Mouse (Mus musculus): ENCODE results near the gene Drd1. TPM values are rescaled to one million over a fixed set of nuclear protein-coding genes. Genes with fewer than 3 reads are reported as not detected.

The Drd1 gene
- polyA plus RNA-seq (2015; fragmentation: Nextera tagmentation; extraction: Ambion mirVana): 1.3 and 2.0 TPM in 2 replicates

DNA sequence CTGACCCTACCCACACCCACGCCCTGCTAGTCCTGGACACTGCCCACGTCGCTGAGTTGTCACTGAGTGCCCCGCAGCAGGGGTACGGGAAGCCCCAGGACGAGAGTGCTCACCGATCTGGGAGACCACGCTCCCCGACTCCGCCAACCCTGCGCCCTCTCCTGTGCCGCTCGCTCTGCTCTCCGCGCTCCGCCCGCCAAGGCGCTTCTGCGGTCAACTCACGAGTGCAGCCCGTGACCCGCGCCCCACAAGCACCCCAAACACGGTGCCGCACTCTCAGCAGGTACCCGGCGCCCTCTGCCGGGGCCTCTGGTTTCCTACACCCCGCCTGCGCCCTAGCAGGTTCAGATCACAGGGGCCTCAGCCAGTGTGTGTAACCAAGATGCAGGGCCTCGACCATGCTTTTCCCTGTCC is at the start of gene Drd1:
Gene Drd1, minus strand, starts transcription at position 258 of the 414 bp plus-strand sequence.
- H3K4me1 ChIP-seq: peaks cover 10% of the 10 kb centered on the region
- peak within 1 kb of the TSS; percentile 54 for H3K4me3 ChIP-seq (replicated peaks)
- no peak within 1 kb of the TSS for H3K27ac ChIP-seq (replicated peaks)
- no peaks in the 10 kb centered on the region for H3K36me3 ChIP-seq
- ATAC-seq (ENCODE audit: low FRiP score): peak; percentile 86
- H3K9ac ChIP-seq (replicated peaks): peak within 1 kb of the TSS; percentile 45
- under 1% methylated on average over 30 of the region's 31 CpGs for WGBS
- peaks cover 32% of the 10 kb centered on the region for H3K27me3 ChIP-seq (replicated peaks)
- H3K4me2 ChIP-seq: peak within 1 kb of the TSS; percentile 100
- no peaks in the 10 kb centered on the region for H3K9me3 ChIP-seq (replicated peaks)

DNA sequence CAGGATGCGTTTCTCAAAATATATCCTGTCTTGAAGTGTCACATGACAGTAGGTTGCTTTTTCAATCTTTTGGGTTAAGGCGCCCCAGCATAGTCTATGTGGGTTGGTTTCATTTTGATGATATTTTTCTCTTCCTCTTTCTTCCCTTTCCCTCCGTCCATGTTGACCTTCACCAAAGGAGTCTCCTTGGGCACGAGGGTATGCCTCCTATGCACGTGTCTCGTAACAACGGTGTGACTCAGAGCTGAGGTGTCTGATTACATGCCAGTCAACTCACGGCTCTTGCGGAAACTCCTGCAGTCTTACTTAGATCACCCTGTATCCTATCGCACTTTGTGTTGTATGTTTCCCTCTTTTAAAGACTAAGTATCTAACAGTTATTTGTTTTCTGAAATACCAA is 48.4 kb upstream of the Drd1 start:
- H3K9me3 ChIP-seq (replicated peaks): no peaks in the 10 kb centered on the region
- no peaks in the 10 kb centered on the region for H3K4me1 ChIP-seq
- H3K4me3 ChIP-seq (replicated peaks): no peak overlapping the region
- no peak for ATAC-seq (ENCODE audit: low FRiP score)
- H3K9ac ChIP-seq (replicated peaks): no peak overlapping the region
- 91% methylated on average over 10 of the region's 10 CpGs for WGBS
- no peak overlapping the region for H3K27ac ChIP-seq (replicated peaks)
- H3K4me2 ChIP-seq: no peak overlapping the region
- H3K27me3 ChIP-seq (replicated peaks): no peaks in the 10 kb centered on the region
- H3K36me3 ChIP-seq: peaks cover 30% of the 10 kb centered on the region

DNA sequence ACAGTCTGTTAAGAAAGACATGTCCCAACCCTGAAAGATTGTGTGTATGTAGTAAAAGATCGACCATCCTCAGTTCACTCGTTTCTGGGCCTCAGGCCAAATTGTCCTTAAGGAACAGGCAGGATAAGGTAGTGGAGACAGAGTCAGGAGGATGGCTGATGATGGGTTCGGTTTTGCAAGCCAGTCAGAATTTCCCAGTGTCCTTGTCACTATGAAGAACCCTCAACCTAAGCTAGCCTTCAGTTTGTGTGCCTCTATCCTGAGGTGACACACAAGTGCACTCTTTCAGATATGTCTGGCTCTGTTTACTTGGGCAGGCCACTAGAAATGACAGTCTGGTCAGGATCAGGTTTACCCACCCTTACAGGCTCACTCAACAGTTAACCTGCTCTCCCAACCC is 47.8 kb upstream of the Drd1 start:
- Histone ChIP-seq H3K4me2 (no peak overlapping the region), H3K36me3 (peaks cover 33% of the 10 kb centered on the region), H3K9ac (replicated peaks) (no peak overlapping the region), H3K4me3 (replicated peaks) (no peak overlapping the region), H3K27ac (replicated peaks) (no peak overlapping the region), H3K27me3 (replicated peaks) (no peaks in the 10 kb centered on the region), H3K4me1 (no peaks in the 10 kb centered on the region), H3K9me3 (replicated peaks) (no peaks in the 10 kb centered on the region)
- WGBS: 91% methylated on average over 3 of the region's 3 CpGs
- ATAC-seq (ENCODE audit: low FRiP score): no peak

DNA sequence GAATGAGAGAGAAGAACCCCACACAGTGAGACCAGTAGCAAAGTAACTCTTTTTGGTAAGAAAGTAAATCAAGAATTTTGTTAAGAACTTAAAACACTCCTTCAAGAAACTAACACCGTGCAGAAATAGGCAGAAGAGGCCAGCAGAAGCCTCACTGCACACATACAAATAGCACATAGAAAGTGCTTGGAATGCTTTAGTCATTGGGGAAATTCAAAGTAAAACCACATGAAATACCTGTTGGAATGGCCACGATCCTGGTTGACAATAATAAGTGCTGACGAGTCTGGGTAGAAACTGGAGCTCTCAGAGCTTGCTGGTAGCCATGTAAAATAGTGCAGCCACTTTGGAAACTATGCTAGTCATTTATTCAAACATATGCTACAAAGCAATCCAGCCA is 46.6 kb upstream of the Drd1 start:
- no peak overlapping the region for H3K4me2 ChIP-seq
- H3K4me1 ChIP-seq: no peaks in the 10 kb centered on the region
- H3K27ac ChIP-seq (replicated peaks): no peak overlapping the region
- no peaks in the 10 kb centered on the region for H3K27me3 ChIP-seq (replicated peaks)
- peaks cover 38% of the 10 kb centered on the region for H3K36me3 ChIP-seq
- H3K9ac ChIP-seq (replicated peaks): no peak overlapping the region
- 95% methylated on average over 3 of the region's 3 CpGs for WGBS
- no peak for ATAC-seq (ENCODE audit: low FRiP score)
- no peaks in the 10 kb centered on the region for H3K9me3 ChIP-seq (replicated peaks)
- H3K4me3 ChIP-seq (replicated peaks): no peak overlapping the region

DNA sequence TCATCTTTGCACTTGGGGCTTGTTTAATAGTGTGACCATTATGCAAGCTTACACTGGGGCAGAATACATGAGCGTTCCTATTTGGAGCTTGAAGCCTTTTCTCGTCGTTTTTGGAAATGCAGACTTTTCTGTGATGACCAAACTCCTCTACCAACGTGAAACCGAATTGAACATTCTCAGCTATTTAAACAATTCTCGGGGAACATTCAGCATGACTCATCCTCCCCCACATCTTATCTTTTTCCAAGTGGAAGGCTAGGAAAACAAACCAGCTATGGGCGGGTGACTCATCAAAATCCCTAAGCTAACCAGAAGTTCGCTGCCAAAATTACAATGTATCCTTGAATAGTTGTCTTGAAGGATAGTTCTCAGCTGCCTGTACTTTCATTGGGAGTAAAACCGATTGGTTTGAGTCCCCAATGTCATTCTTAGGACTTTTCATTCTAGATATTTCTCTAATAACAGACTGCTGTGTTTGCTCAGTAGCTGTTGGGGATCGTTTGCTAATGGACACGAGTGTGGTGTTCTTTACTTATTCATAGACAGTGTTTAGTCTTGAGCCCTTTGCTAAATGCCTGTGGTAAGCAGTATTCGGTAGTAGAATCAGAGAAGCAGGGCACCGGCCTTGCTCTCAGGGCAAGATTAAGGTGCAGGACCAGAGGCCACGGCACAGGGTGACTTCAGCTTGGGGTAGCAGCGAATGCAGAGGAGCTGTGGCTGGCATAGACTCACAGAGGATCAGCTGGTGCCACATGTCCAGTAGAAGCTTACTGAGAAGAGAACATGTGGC is 45.7 kb upstream of the Drd1 start:
- 91% methylated on average over 15 of the region's 15 CpGs for WGBS
- peaks cover 33% of the 10 kb centered on the region for H3K36me3 ChIP-seq
- no peak overlapping the region for H3K27ac ChIP-seq (replicated peaks)
- no peaks in the 10 kb centered on the region for H3K9me3 ChIP-seq (replicated peaks)
- no peak overlapping the region for H3K4me2 ChIP-seq
- H3K4me1 ChIP-seq: no peaks in the 10 kb centered on the region
- H3K9ac ChIP-seq (replicated peaks): no peak overlapping the region
- H3K27me3 ChIP-seq (replicated peaks): no peaks in the 10 kb centered on the region
- no peak for ATAC-seq (ENCODE audit: low FRiP score)
- H3K4me3 ChIP-seq (replicated peaks): no peak overlapping the region

DNA sequence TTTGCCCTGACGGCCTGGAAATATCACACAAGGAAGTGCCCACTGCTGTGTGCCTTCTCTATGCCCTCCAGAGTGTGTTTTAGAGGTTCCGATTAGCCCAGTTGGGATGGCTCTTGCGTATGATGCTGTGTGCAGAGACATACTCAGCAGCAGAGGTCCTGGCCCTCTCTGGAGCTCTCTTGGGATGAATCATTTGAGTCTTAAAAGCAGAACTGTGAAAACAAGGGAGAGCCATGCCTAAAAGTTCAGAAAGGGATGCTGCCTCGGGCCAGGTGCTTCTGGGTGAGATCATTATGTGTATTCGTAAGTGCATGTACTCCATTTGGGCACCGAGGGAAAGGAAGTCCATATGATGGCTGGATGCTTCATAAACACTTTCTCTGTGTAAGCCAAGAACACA is 42.3 kb upstream of the Drd1 start:
- H3K36me3 ChIP-seq: peaks cover 49% of the 10 kb centered on the region
- H3K27ac ChIP-seq (replicated peaks): no peak overlapping the region
- WGBS: 88% methylated on average over 6 of the region's 6 CpGs
- H3K4me3 ChIP-seq (replicated peaks): no peak overlapping the region
- no peak overlapping the region for H3K4me2 ChIP-seq
- H3K4me1 ChIP-seq: 0 out of 2 replicates have a peak, but pooled peaks cover 7% of the 10 kb centered on the region
- no peaks in the 10 kb centered on the region for H3K9me3 ChIP-seq (replicated peaks)
- no peak for ATAC-seq (ENCODE audit: low FRiP score)
- H3K9ac ChIP-seq (replicated peaks): no peak overlapping the region
- H3K27me3 ChIP-seq (replicated peaks): no peaks in the 10 kb centered on the region

DNA sequence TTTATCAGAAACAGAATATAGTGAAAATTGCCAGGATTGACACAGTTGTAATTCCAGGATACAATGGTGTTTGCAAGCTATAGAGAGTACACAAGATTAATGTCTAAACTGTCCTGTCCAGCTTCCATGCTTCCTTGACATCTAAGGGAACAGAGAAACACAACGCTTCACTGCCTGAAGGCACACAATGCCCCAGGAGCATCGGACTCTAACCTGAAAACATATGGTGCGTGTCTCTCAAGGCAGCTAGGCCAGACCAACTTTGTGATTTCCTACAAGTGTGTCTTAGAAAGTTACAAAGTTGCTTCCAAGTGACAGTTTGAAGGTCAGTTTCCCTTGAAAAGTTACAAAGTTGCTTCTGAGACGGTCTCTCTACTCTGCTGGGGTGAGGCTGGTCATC is 41.7 kb upstream of the Drd1 start:
- Histone ChIP-seq H3K27me3 (replicated peaks) (no peaks in the 10 kb centered on the region), H3K9ac (replicated peaks) (no peak overlapping the region), H3K9me3 (replicated peaks) (no peaks in the 10 kb centered on the region), H3K4me3 (replicated peaks) (no peak overlapping the region), H3K36me3 (peaks cover 55% of the 10 kb centered on the region), H3K27ac (replicated peaks) (no peak overlapping the region), H3K4me1 (0 out of 2 replicates have a peak, but pooled peaks cover 7% of the 10 kb centered on the region), H3K4me2 (no peak overlapping the region)
- WGBS: 94% methylated on average over 4 of the region's 4 CpGs
- no peak for ATAC-seq (ENCODE audit: low FRiP score)

DNA sequence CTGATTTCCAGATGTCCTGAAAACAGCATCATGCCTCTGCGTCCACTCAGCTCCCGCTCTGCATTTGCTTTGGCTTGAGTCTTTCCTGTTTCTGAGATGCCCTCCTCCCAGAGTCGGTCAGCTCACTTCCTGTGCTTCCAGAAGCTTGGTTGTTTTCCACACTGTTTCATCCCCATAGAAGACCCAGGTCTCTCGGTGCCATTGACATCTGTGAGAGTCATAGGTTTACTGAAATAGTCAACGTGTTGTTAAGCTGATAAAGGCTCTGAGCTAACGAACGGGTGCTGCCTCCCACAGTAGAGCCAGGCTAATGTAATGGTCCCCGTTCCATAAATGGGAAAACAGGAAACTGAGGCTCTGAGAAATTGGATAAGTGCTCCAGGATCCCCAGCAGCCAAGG is 40.2 kb upstream of the Drd1 start:
- peaks cover 65% of the 10 kb centered on the region for H3K36me3 ChIP-seq
- WGBS: 91% methylated on average over 8 of the region's 8 CpGs
- no peaks in the 10 kb centered on the region for H3K27me3 ChIP-seq (replicated peaks)
- H3K4me3 ChIP-seq (replicated peaks): no peak overlapping the region
- no peak overlapping the region for H3K9ac ChIP-seq (replicated peaks)
- no peak for ATAC-seq (ENCODE audit: low FRiP score)
- H3K27ac ChIP-seq (replicated peaks): no peak overlapping the region
- H3K4me1 ChIP-seq: 0 out of 2 replicates have a peak, but pooled peaks cover 7% of the 10 kb centered on the region
- H3K9me3 ChIP-seq (replicated peaks): no peaks in the 10 kb centered on the region
- no peak overlapping the region for H3K4me2 ChIP-seq

DNA sequence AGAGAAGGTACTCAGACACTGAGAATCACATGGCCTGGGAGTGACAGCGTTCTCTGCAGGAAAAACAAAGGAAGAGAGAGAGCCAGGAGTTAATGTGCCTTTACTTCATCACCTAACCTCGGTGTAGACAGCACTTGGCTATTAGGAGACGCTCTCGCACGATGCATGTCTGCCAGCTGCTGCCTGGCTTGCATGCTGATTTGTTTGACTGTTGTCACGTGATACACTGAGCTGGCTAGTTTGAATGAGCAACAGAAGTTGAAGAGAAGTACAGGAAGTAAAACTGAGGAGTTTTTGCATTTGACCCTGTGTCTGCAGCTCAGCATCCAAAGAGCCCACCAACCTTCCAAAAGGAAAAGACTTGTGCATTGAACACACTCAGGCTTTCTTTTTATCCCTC is 39.5 kb upstream of the Drd1 start:
- WGBS: 50% methylated on average over 6 of the region's 6 CpGs
- ATAC-seq (ENCODE audit: low FRiP score): no peak
- no peak overlapping the region for H3K4me3 ChIP-seq (replicated peaks)
- no peaks in the 10 kb centered on the region for H3K27me3 ChIP-seq (replicated peaks)
- H3K36me3 ChIP-seq: peaks cover 61% of the 10 kb centered on the region
- no peak overlapping the region for H3K9ac ChIP-seq (replicated peaks)
- H3K4me1 ChIP-seq: 0 out of 2 replicates have a peak, but pooled peaks cover 7% of the 10 kb centered on the region
- H3K27ac ChIP-seq (replicated peaks): peak overlapping the region; percentile 33; the same call in 1 of the 2 replicates
- H3K9me3 ChIP-seq (replicated peaks): no peaks in the 10 kb centered on the region
- H3K4me2 ChIP-seq: no peak overlapping the region

DNA sequence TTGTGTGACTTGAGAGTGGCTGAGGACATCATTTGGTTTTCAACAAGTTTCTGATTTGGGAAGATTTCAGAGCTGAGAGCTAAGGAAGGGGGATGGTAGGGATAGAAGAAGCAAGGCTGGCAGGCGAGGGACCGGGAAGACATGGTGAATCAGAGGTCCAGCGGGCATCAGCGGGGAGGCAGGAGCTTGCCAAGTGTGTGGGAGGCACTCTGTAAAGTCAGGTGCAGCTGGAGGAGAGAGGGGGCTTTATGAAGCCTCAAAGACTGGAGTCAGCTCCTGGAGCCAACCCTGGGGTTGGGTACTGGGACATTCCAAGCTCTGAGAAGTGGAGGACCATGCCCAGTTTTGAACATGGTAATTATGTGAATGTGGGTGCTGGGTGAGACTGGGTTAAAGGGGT is 38.8 kb upstream of the Drd1 start:
- Histone ChIP-seq H3K4me1 (0 out of 2 replicates have a peak, but pooled peaks cover 7% of the 10 kb centered on the region), H3K27me3 (replicated peaks) (no peaks in the 10 kb centered on the region), H3K9ac (replicated peaks) (no peak overlapping the region), H3K36me3 (peaks cover 67% of the 10 kb centered on the region), H3K9me3 (replicated peaks) (no peaks in the 10 kb centered on the region), H3K4me3 (replicated peaks) (no peak overlapping the region), H3K27ac (replicated peaks) (0 out of 2 replicates have a peak overlapping the region, but pooled peaks have one; percentile 33), H3K4me2 (no peak overlapping the region)
- ATAC-seq (ENCODE audit: low FRiP score): no peak
- 80% methylated on average over 4 of the region's 4 CpGs for WGBS

DNA sequence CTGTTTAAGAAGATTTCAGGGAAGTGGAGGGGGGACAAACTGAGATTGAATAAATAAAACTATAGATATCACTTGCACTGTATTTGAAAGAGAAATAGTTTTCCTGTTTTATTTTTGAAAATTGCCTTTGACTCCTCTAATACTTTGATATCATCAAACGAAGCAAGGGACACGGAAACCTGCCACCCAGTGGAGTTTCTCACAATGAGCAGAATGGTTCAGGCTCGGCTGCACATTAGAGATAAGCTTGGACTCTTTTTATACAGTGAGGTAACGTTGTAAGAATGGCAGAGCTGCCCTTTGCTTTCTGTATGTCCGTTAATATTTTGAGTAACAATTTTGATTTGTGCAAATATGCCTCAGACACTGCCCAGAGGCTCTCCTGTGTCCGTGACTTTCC is 36.2 kb upstream of the Drd1 start:
- H3K9ac ChIP-seq (replicated peaks): no peak overlapping the region
- no peaks in the 10 kb centered on the region for H3K9me3 ChIP-seq (replicated peaks)
- H3K4me2 ChIP-seq: no peak overlapping the region
- H3K27ac ChIP-seq (replicated peaks): no peak overlapping the region
- 89% methylated on average over 6 of the region's 6 CpGs for WGBS
- 0 out of 2 replicates have a peak, but pooled peaks cover 7% of the 10 kb centered on the region for H3K4me1 ChIP-seq
- H3K36me3 ChIP-seq: peaks cover 72% of the 10 kb centered on the region
- ATAC-seq (ENCODE audit: low FRiP score): no peak
- no peak overlapping the region for H3K4me3 ChIP-seq (replicated peaks)
- no peaks in the 10 kb centered on the region for H3K27me3 ChIP-seq (replicated peaks)

DNA sequence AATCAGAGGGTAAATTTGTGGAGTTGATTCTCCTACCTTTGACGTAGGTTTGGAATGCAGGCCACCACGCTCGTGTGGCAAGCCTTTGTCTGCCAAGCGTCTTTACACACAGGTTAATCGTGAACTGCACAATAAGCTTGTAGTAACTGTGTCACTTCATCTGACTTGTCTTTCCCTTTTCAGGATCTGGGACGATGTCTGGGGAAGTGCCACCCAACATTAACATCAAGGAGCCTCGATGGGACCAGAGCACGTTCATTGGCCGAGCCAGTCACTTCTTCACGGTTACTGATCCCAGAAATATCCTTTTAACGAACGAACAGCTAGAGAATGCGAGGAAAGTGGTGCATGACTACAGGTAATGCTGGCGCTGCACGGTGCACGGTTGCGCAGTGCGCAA is 29.8 kb upstream of the Drd1 start:
- WGBS: 89% methylated on average over 18 of the region's 18 CpGs

More for the DNA sequence above, 29.8 kb upstream of the Drd1 start:
- H3K4me3 ChIP-seq (replicated peaks): no peak overlapping the region
- peaks cover 38% of the 10 kb centered on the region for H3K36me3 ChIP-seq
- peaks cover 8% of the 10 kb centered on the region for H3K4me1 ChIP-seq
- H3K27me3 ChIP-seq (replicated peaks): no peaks in the 10 kb centered on the region
- H3K9ac ChIP-seq (replicated peaks): no peak overlapping the region
- no peak overlapping the region for H3K27ac ChIP-seq (replicated peaks)
- no peak for ATAC-seq (ENCODE audit: low FRiP score)
- H3K4me2 ChIP-seq: no peak overlapping the region
- no peaks in the 10 kb centered on the region for H3K9me3 ChIP-seq (replicated peaks)

Data from neural tube, embryonic 15.5 days (tissue).